Mouse (Mus musculus): ENCODE data around the gene AW549877. TPM values are rescaled to one million over a fixed set of nuclear protein-coding genes. Genes with fewer than 3 reads are reported as not detected.

The AW549877 gene
- polyA plus RNA-seq, 1 experiment from 2014 or later, result 37.0 TPM

- Histone ChIP-seq H3K4me2 (peak within 1 kb of the TSS; percentile 66), H3K27ac (peak within 1 kb of the TSS; percentile 98), H3K9ac (peak within 1 kb of the TSS; percentile 80), H3K4me3 (replicated peaks) (peak within 1 kb of the TSS; percentile 72), H3K4me1 (0 out of 2 replicates have a peak, but pooled peaks cover 8% of the 10 kb centered on the region), H3K27me3 (no peaks in the 10 kb centered on the region), H3K36me3 (peaks cover 20% of the 10 kb centered on the region), H3K9me3 (replicated peaks) (no peaks in the 10 kb centered on the region)
- peak; percentile 98 for ATAC-seq (replicated peaks; ENCODE audit: low FRiP score)
- WGBS, result under 1% methylated on average over 46 of the region's 61 CpGs
These were observed 16.3 kb downstream of the AW549877 start, which contains the start of gene Fbxo4 for GRCm38 (mm10) chr15:3979061-3979848. TSS of gene Fbxo4 (minus strand) at chr15:3979573.

GRCm38 (mm10) chr15:3978279-3978678 lies 17.3 kb downstream of the AW549877 start:
- ATAC-seq (replicated peaks; ENCODE audit: low FRiP score), result no peak
- Histone ChIP-seq H3K9me3 (replicated peaks) (no peaks in the 10 kb centered on the region), H3K27me3 (no peaks in the 10 kb centered on the region), H3K4me2 (peak overlapping the region; percentile 66), H3K4me3 (replicated peaks) (no peak overlapping the region), H3K9ac (no peak overlapping the region), H3K36me3 (peaks cover 14% of the 10 kb centered on the region), H3K27ac (no peak overlapping the region), H3K4me1 (0 out of 2 replicates have a peak, but pooled peaks cover 8% of the 10 kb centered on the region)
- 94% methylated on average over 2 of the region's 2 CpGs for WGBS

GRCm38 (mm10) chr15:3973300-3973699 lies 22.2 kb downstream of the AW549877 start:
- Histone ChIP-seq H3K27ac (no peak overlapping the region), H3K36me3 (peaks cover 19% of the 10 kb centered on the region), H3K9ac (no peak overlapping the region), H3K27me3 (no peaks in the 10 kb centered on the region), H3K4me3 (replicated peaks) (no peak overlapping the region), H3K9me3 (replicated peaks) (no peaks in the 10 kb centered on the region), H3K4me2 (no peak overlapping the region), H3K4me1 (no peaks in the 10 kb centered on the region)
- no peak for ATAC-seq (replicated peaks; ENCODE audit: low FRiP score)
- 87% methylated on average over 3 of the region's 3 CpGs for WGBS

GRCm38 (mm10) chr15:3970193-3970592 lies 25.4 kb downstream of the AW549877 start:
- Histone ChIP-seq H3K27ac (no peak overlapping the region), H3K27me3 (no peaks in the 10 kb centered on the region), H3K4me2 (no peak overlapping the region), H3K36me3 (peaks cover 20% of the 10 kb centered on the region), H3K4me3 (replicated peaks) (no peak overlapping the region), H3K4me1 (no peaks in the 10 kb centered on the region), H3K9ac (no peak overlapping the region), H3K9me3 (replicated peaks) (no peaks in the 10 kb centered on the region)
- 96% methylated on average over 6 of the region's 6 CpGs for WGBS
- ATAC-seq (replicated peaks; ENCODE audit: low FRiP score), result no peak

- WGBS, result 88% methylated on average over 14 of the region's 14 CpGs
- no peak for ATAC-seq (replicated peaks; ENCODE audit: low FRiP score)
- Histone ChIP-seq H3K27ac (no peak overlapping the region), H3K4me3 (replicated peaks) (no peak overlapping the region), H3K36me3 (peaks cover 20% of the 10 kb centered on the region), H3K27me3 (no peaks in the 10 kb centered on the region), H3K4me2 (no peak overlapping the region), H3K4me1 (no peaks in the 10 kb centered on the region), H3K9ac (no peak overlapping the region), H3K9me3 (replicated peaks) (no peaks in the 10 kb centered on the region)
These were observed 25.8 kb downstream of the AW549877 start for GRCm38 (mm10) chr15:3969743-3970142.

GRCm38 (mm10) chr15:3962251-3962650 lies 33.3 kb downstream of the AW549877 start:
- 55% methylated on average over 8 of the region's 8 CpGs for WGBS
- H3K4me3 ChIP-seq (replicated peaks), result no peak overlapping the region
- H3K4me1 ChIP-seq, result peaks cover 14% of the 10 kb centered on the region; the same call in 1 of the 2 replicates
- H3K27ac ChIP-seq, result peak overlapping the region; percentile 14; the same call in 1 of the 2 replicates
- no peaks in the 10 kb centered on the region for H3K9me3 ChIP-seq (replicated peaks)
- no peaks in the 10 kb centered on the region for H3K36me3 ChIP-seq
- H3K4me2 ChIP-seq, result no peak overlapping the region
- peak; percentile 90 for ATAC-seq (replicated peaks; ENCODE audit: low FRiP score)
- H3K9ac ChIP-seq, result no peak overlapping the region
- no peaks in the 10 kb centered on the region for H3K27me3 ChIP-seq

- Histone ChIP-seq H3K4me1 (peaks cover 14% of the 10 kb centered on the region; the same call in 1 of the 2 replicates), H3K36me3 (no peaks in the 10 kb centered on the region), H3K9ac (no peak overlapping the region), H3K27me3 (no peaks in the 10 kb centered on the region), H3K9me3 (replicated peaks) (no peaks in the 10 kb centered on the region), H3K4me2 (no peak overlapping the region), H3K27ac (no peak overlapping the region), H3K4me3 (replicated peaks) (no peak overlapping the region)
- 42% methylated on average over 1 of the region's 1 CpGs for WGBS
- ATAC-seq (replicated peaks; ENCODE audit: low FRiP score), result peak; percentile 58
These were observed 35.5 kb downstream of the AW549877 start for GRCm38 (mm10) chr15:3960094-3960493.

- no peak for ATAC-seq (replicated peaks; ENCODE audit: low FRiP score)
- 21% methylated on average over 4 of the region's 4 CpGs for WGBS
- peaks cover 14% of the 10 kb centered on the region; the same call in 1 of the 2 replicates for H3K4me1 ChIP-seq
- H3K9ac ChIP-seq, result no peak overlapping the region
- H3K4me3 ChIP-seq (replicated peaks), result no peak overlapping the region
- no peak overlapping the region for H3K27ac ChIP-seq
- no peaks in the 10 kb centered on the region for H3K36me3 ChIP-seq
- no peak overlapping the region for H3K4me2 ChIP-seq
- no peaks in the 10 kb centered on the region for H3K9me3 ChIP-seq (replicated peaks)
- no peaks in the 10 kb centered on the region for H3K27me3 ChIP-seq
These were observed 37.6 kb downstream of the AW549877 start for GRCm38 (mm10) chr15:3957982-3958381.

- ATAC-seq (replicated peaks; ENCODE audit: low FRiP score), result no peak
- H3K27ac ChIP-seq, result no peak overlapping the region
- H3K9ac ChIP-seq, result no peak overlapping the region
- no peak overlapping the region for H3K4me2 ChIP-seq
- WGBS, result 85% methylated on average over 2 of the region's 2 CpGs
- no peak overlapping the region for H3K4me3 ChIP-seq (replicated peaks)
- H3K9me3 ChIP-seq (replicated peaks), result no peaks in the 10 kb centered on the region
- no peaks in the 10 kb centered on the region for H3K36me3 ChIP-seq
- no peaks in the 10 kb centered on the region for H3K27me3 ChIP-seq
- H3K4me1 ChIP-seq, result no peaks in the 10 kb centered on the region
These were observed 40.6 kb downstream of the AW549877 start for GRCm38 (mm10) chr15:3954971-3955370.

GRCm38 (mm10) chr15:3938132-3938531 lies 57.4 kb downstream of the AW549877 start:
- Histone ChIP-seq H3K4me3 (replicated peaks) (no peak overlapping the region), H3K9ac (no peak overlapping the region), H3K27ac (no peak overlapping the region), H3K9me3 (replicated peaks) (no peaks in the 10 kb centered on the region), H3K4me2 (no peak overlapping the region), H3K36me3 (no peaks in the 10 kb centered on the region), H3K4me1 (no peaks in the 10 kb centered on the region), H3K27me3 (no peaks in the 10 kb centered on the region)
- WGBS, result 95% methylated on average over 2 of the region's 2 CpGs
- ATAC-seq (replicated peaks; ENCODE audit: low FRiP score), result no peak

- Histone ChIP-seq H3K4me1 (no peaks in the 10 kb centered on the region), H3K4me2 (no peak overlapping the region), H3K4me3 (replicated peaks) (no peak overlapping the region), H3K36me3 (no peaks in the 10 kb centered on the region), H3K27ac (no peak overlapping the region), H3K27me3 (no peaks in the 10 kb centered on the region), H3K9ac (no peak overlapping the region), H3K9me3 (replicated peaks) (no peaks in the 10 kb centered on the region)
- 84% methylated on average over 3 of the region's 3 CpGs for WGBS
- no peak for ATAC-seq (replicated peaks; ENCODE audit: low FRiP score)
These were observed 59.5 kb downstream of the AW549877 start for GRCm38 (mm10) chr15:3936056-3936455.

GRCm38 (mm10) chr15:3933466-3933865 lies 62.1 kb downstream of the AW549877 start:
- Histone ChIP-seq H3K4me2 (no peak overlapping the region), H3K27me3 (no peaks in the 10 kb centered on the region), H3K9me3 (replicated peaks) (no peaks in the 10 kb centered on the region), H3K27ac (no peak overlapping the region), H3K9ac (no peak overlapping the region), H3K4me3 (replicated peaks) (no peak overlapping the region), H3K36me3 (no peaks in the 10 kb centered on the region), H3K4me1 (no peaks in the 10 kb centered on the region)
- WGBS, result 89% methylated on average over 4 of the region's 4 CpGs
- ATAC-seq (replicated peaks; ENCODE audit: low FRiP score), result no peak

Measured in kidney, embryonic 15.5 days (tissue).